Mouse (Mus musculus): ENCODE results near the gene Donson. TPM values are rescaled to one million over a fixed set of nuclear protein-coding genes. Genes with fewer than 3 reads are reported as not detected.

Donson gene
- total and polyA plus RNA-seq, 3 experiments: 25.4 to 33.9 TPM; not detected in 1

- TF ChIP-seq ZMIZ1 (IDR thresholded peaks at IDR 0.05; ENCODE audit: low read depth, low read length): peak; percentile 64; the same call in 1 of the 2 replicates
- TF ChIP-seq MAX (IDR thresholded peaks at IDR 0.05; ENCODE audit: low read length): no peak
- TF ChIP-seq CTCF (IDR thresholded peaks at IDR 0.05 in 2 of 3, conservative IDR thresholded peaks at IDR 0.05 in 1 of 3; ENCODE audit: control insufficient read depth in 1 of 3, insufficient read depth in 1 of 3, low read depth in 2 of 3, low read length in 3 of 3, poor library complexity in 1 of 3, severe bottlenecking in 1 of 3): no peak
- TF ChIP-seq NRF1 (IDR thresholded peaks at IDR 0.05; ENCODE audit: insufficient read depth, low read depth, low read length, poor library complexity, severe bottlenecking): no peak
- TF ChIP-seq POLR2AphosphoS2 (IDR thresholded peaks at IDR 0.05; ENCODE audit: low read length): peak; percentile 22; the same call in 1 of the 2 replicates
- TF ChIP-seq RAD21 (IDR thresholded peaks at IDR 0.05; ENCODE audit: low read depth, low read length): no peak
- no peak for TF ChIP-seq MXI1 (IDR thresholded peaks at IDR 0.05; ENCODE audit: low read depth, low read length)
Measured at GRCm38 (mm10) chr16:91674500-91674899, 14.1 kb downstream of the Donson start (continued).

- TF ChIP-seq ZKSCAN1 (IDR thresholded peaks at IDR 0.05; ENCODE audit: low read depth, low read length) (peak; percentile 90), MAZ (IDR thresholded peaks at IDR 0.05; ENCODE audit: low read depth, low read length) (no peak), USF1 (IDR thresholded peaks at IDR 0.05; ENCODE audit: low read depth, low read length) (no peak), USF2 (IDR thresholded peaks at IDR 0.05; ENCODE audit: borderline replicate concordance in 1 of 2, insufficient read depth in 1 of 2, low read depth in 1 of 2, low read length in 2 of 2) (no peak)
- no peak overlapping the region for H3K9ac ChIP-seq (ENCODE audit: control insufficient read depth, low read depth, low read length, poor library complexity, severe bottlenecking)
- no peak for DNase-seq (ENCODE audit: low read depth, low spot score)
- no peak overlapping the region for H3K4me3 ChIP-seq (ENCODE audit: control insufficient read depth in 1 of 2, insufficient read depth in 1 of 2, low read depth in 2 of 2, low read length in 2 of 2)
- H3K79me2 ChIP-seq (ENCODE audit: control insufficient read depth, insufficient read depth, low read length, poor library complexity): peaks cover 30% of the 10 kb centered on the region
- H3K27ac ChIP-seq (ENCODE audit: control insufficient read depth, low read depth, low read length): no peak overlapping the region
- no peaks in the 10 kb centered on the region for H3K9me3 ChIP-seq (replicated peaks; ENCODE audit: insufficient read depth, low read length)
- H3K27me3 ChIP-seq (ENCODE audit: control insufficient read depth in 1 of 2, insufficient read depth in 2 of 2, low read length in 2 of 2): no peaks in the 10 kb centered on the region
- no peaks in the 10 kb centered on the region for H3K4me1 ChIP-seq (ENCODE audit: control insufficient read depth in 1 of 2, insufficient read depth in 2 of 2, low read length in 2 of 2)
- H3K36me3 ChIP-seq (ENCODE audit: control insufficient read depth in 1 of 2, insufficient read depth in 2 of 2, low read length in 2 of 2): peaks cover 6 to 68% of the 10 kb centered on the region in 2 experiments
Measured at GRCm38 (mm10) chr16:91663795-91664194, 24.8 kb downstream of the Donson start.

- Histone ChIP-seq H3K79me2 (ENCODE audit: control insufficient read depth, insufficient read depth, low read length, poor library complexity) (peaks cover 44% of the 10 kb centered on the region), H3K27me3 (ENCODE audit: control insufficient read depth in 1 of 2, insufficient read depth in 2 of 2, low read length in 2 of 2) (no peaks in the 10 kb centered on the region), H3K27ac (ENCODE audit: control insufficient read depth, low read depth, low read length) (no peak overlapping the region), H3K4me3 (ENCODE audit: control insufficient read depth in 1 of 2, insufficient read depth in 1 of 2, low read depth in 2 of 2, low read length in 2 of 2) (no peak overlapping the region), H3K36me3 (ENCODE audit: control insufficient read depth in 1 of 2, insufficient read depth in 2 of 2, low read length in 2 of 2) (peaks cover 6 to 67% of the 10 kb centered on the region in 2 experiments), H3K9me3 (replicated peaks; ENCODE audit: insufficient read depth, low read length) (no peaks in the 10 kb centered on the region), H3K4me1 (ENCODE audit: control insufficient read depth in 1 of 2, insufficient read depth in 2 of 2, low read length in 2 of 2) (no peaks in the 10 kb centered on the region), H3K9ac (ENCODE audit: control insufficient read depth, low read depth, low read length, poor library complexity, severe bottlenecking) (no peak overlapping the region)
- no peak for DNase-seq (ENCODE audit: low read depth, low spot score)
- no peak for TF ChIP-seq TCF12 (IDR thresholded peaks at IDR 0.05; ENCODE audit: low read depth, low read length)
- TF ChIP-seq POLR2AphosphoS2 (IDR thresholded peaks at IDR 0.05; ENCODE audit: low read length): peak; percentile 39; the same call in 1 of the 2 replicates
- TF ChIP-seq MAZ (IDR thresholded peaks at IDR 0.05; ENCODE audit: low read depth, low read length): no peak
- TF ChIP-seq BHLHE40 (IDR thresholded peaks at IDR 0.05; ENCODE audit: borderline replicate concordance, low read depth, low read length): no peak
- no peak for TF ChIP-seq MAX (IDR thresholded peaks at IDR 0.05; ENCODE audit: low read length)
- no peak for TF ChIP-seq NELFE (IDR thresholded peaks at IDR 0.05; ENCODE audit: low read depth, low read length)
- no peak for TF ChIP-seq SMC3 (IDR thresholded peaks at IDR 0.05; ENCODE audit: low read depth, low read length)
- 0 out of 2 replicates have a peak, but pooled peaks have one; percentile 37 for TF ChIP-seq ZMIZ1 (IDR thresholded peaks at IDR 0.05; ENCODE audit: low read depth, low read length)
- no peak for TF ChIP-seq CHD1 (IDR thresholded peaks at IDR 0.05; ENCODE audit: low read depth, low read length)
- TF ChIP-seq POLR2A (IDR thresholded peaks at IDR 0.05; ENCODE audit: control insufficient read depth in 1 of 2, insufficient read depth in 1 of 2, low read depth in 1 of 2, low read length in 2 of 2, poor library complexity in 1 of 2): 0 out of 4 replicates have a peak, but pooled peaks of 1 of the 2 experiments have one; percentile 10
- TF ChIP-seq MAFK (IDR thresholded peaks at IDR 0.05; ENCODE audit: borderline replicate concordance, low read depth, low read length): no peak
- no peak for TF ChIP-seq USF2 (IDR thresholded peaks at IDR 0.05; ENCODE audit: borderline replicate concordance in 1 of 2, insufficient read depth in 1 of 2, low read depth in 1 of 2, low read length in 2 of 2)
- no peak for TF ChIP-seq ZNF384 (IDR thresholded peaks at IDR 0.05; ENCODE audit: low read depth, low read length)
- no peak for TF ChIP-seq GATA1 (IDR thresholded peaks at IDR 0.05; ENCODE audit: low read depth, low read length)
- TF ChIP-seq EP300 (IDR thresholded peaks at IDR 0.05; ENCODE audit: low read depth in 1 of 2, low read length in 2 of 2): no peak
- TF ChIP-seq RCOR1 (IDR thresholded peaks at IDR 0.05; ENCODE audit: low read depth, low read length): no peak
- TF ChIP-seq ZKSCAN1 (IDR thresholded peaks at IDR 0.05; ENCODE audit: low read depth, low read length): no peak
- TF ChIP-seq CTCF (IDR thresholded peaks at IDR 0.05 in 2 of 3, conservative IDR thresholded peaks at IDR 0.05 in 1 of 3; ENCODE audit: control insufficient read depth in 1 of 3, insufficient read depth in 1 of 3, low read depth in 2 of 3, low read length in 3 of 3, poor library complexity in 1 of 3, severe bottlenecking in 1 of 3): no peak
Measured at GRCm38 (mm10) chr16:91662336-91662735, 26.2 kb downstream of the Donson start.
